Mouse (Mus musculus) heart, embryonic 15.5 days (tissue): ENCODE measurements around the gene Cobll1. TPM values are rescaled to one million over a fixed set of nuclear protein-coding genes. Genes with fewer than 3 reads are reported as not detected.

Experiments
- ATAC-seq: fragments of 200-750 bp; cut with Nextera tagmentation; replicated peaks from 2 replicates; pipeline ENCODE4 v1.8.0; 2017; ENCODE audit warnings: low read depth, moderate TSS enrichment; ENCODE audit not compliant: insufficient number of reproducible peaks, insufficient read depth, low FRiP score
- H3K27ac ChIP-seq: fragments of 300-500 bp; sonication (generic); 2 replicates; pipeline ENCODE4 v1.5.1; 2015; ENCODE audit warnings: mild to moderate bottlenecking, inconsistent platforms
- H3K27me3 ChIP-seq: fragments of 300-500 bp; sonication (generic); 2 replicates; pipeline ENCODE4 v1.6.1; 2015; ENCODE audit warnings: inconsistent platforms
- H3K36me3 ChIP-seq: fragments of 300-500 bp; sonication (generic); 2 replicates; pipeline ENCODE4 v1.6.1; 2015; ENCODE audit warnings: mild to moderate bottlenecking, inconsistent platforms
- H3K4me1 ChIP-seq: fragments of 300-500 bp; sonication (generic); replicated peaks from 2 replicates; pipeline ENCODE4 v1.6.1; 2015; ENCODE audit warnings: inconsistent platforms
- H3K4me2 ChIP-seq: fragments of 300-500 bp; sonication (generic); 2 replicates; pipeline ENCODE4 v1.6.1; 2015; ENCODE audit warnings: inconsistent platforms, mild to moderate bottlenecking, moderate library complexity
- H3K4me3 ChIP-seq: fragments of 300-500 bp; sonication (generic); 2 replicates; pipeline ENCODE4 v1.5.1; 2015; ENCODE audit warnings: mild to moderate bottlenecking, inconsistent platforms
- H3K9ac ChIP-seq: fragments of 300-500 bp; sonication (generic); 2 replicates; pipeline ENCODE4 v1.6.1; 2015; ENCODE audit warnings: mild to moderate bottlenecking, inconsistent platforms
- H3K9me3 ChIP-seq: fragments of 300-500 bp; sonication (generic); replicated peaks from 2 replicates; pipeline ENCODE4 v1.6.1; 2016; ENCODE audit warnings: inconsistent platforms
- WGBS: fragments of 180-500 bp; shearing (Covaris S2); methylation state at CpG from one replicate; pipeline ENCODE4 v1.1.7; 2015; ENCODE audit warnings: mixed read lengths; 5-methylcytosine and 5-hydroxymethylcytosine counted together
- polyA plus RNA-seq: library from polyadenylated mRNA; unstranded; fragments of >200 nt; fragmentation: Nextera tagmentation; extraction: Ambion mirVana; gene quantifications from 2 replicates; pipeline ENCODE4 v1.2.1, GENCODE M21; 2015

Gene Cobll1
- polyA plus RNA-seq, 1 experiment from 2014 or later = 9.9 TPM

DNA sequence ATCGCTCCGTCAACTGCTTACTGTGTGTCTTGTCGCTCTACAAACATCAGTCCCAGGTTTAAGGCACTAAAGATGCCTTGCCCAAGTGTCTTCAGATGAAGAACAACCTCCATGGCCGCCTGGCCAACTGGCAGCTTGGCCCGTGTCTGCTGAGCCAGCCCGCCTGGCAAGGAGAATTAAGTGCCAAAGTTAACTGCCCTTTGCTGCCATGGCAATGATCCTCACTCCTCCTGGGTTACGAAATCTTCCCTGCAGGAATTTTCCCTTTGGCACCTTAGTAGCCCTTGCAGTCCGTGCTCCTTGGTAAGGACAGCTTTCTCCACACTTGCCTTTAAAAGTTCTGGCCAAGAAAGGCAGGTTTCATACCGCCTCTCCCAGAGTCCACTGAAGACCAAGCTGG is 20.9 kb downstream of the Cobll1 start:
- Histone ChIP-seq H3K4me3 (no peak overlapping the region), H3K4me2 (no peak overlapping the region), H3K9me3 (no peaks in the 10 kb centered on the region), H3K4me1 (peaks cover 2% of the 10 kb centered on the region; the same call in 1 of the 2 replicates), H3K36me3 (no peaks in the 10 kb centered on the region), H3K9ac (no peak overlapping the region), H3K27ac (no peak overlapping the region), H3K27me3 (no peaks in the 10 kb centered on the region)
- WGBS = 90% methylated on average over 9 of the region's 9 CpGs
- no peak for ATAC-seq

GRCm38 (mm10) chr2:65217677-65218076 is 21.5 kb downstream of the Cobll1 start:
- H3K4me1 ChIP-seq = peaks cover 2% of the 10 kb centered on the region; the same call in 1 of the 2 replicates
- no peaks in the 10 kb centered on the region for H3K27me3 ChIP-seq
- 94% methylated on average over 6 of the region's 6 CpGs for WGBS
- no peak for ATAC-seq
- H3K36me3 ChIP-seq = no peaks in the 10 kb centered on the region
- no peak overlapping the region for H3K4me3 ChIP-seq
- H3K27ac ChIP-seq = no peak overlapping the region
- no peak overlapping the region for H3K4me2 ChIP-seq
- no peaks in the 10 kb centered on the region for H3K9me3 ChIP-seq
- H3K9ac ChIP-seq = no peak overlapping the region

- no peak overlapping the region for H3K4me3 ChIP-seq
- H3K9me3 ChIP-seq = no peaks in the 10 kb centered on the region
- no peak overlapping the region for H3K9ac ChIP-seq
- peaks cover 2% of the 10 kb centered on the region; the same call in 1 of the 2 replicates for H3K4me1 ChIP-seq
- no peaks in the 10 kb centered on the region for H3K27me3 ChIP-seq
- no peak overlapping the region for H3K27ac ChIP-seq
- no peaks in the 10 kb centered on the region for H3K36me3 ChIP-seq
- ATAC-seq = no peak
- no peak overlapping the region for H3K4me2 ChIP-seq
Measured at GRCm38 (mm10) chr2:65216163-65216562, 23.0 kb downstream of the Cobll1 start.

DNA sequence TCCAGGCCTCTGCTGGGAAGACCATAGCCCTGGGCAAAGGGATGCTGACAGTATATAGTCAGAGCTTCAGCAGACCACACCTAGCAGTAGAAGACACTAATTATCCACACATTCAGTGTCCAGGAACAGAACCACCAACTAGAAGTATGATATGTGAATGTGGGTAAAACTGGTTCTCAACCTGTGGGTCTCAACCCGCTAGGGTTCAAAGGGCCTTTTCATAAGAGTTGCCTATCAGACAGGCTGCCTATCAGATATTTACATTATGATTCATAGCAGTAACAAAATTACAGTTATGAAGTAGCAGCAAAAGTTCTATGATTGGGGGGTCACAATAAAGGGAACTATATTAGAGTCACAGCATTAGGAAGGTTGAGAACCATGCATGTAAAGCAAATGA is 24.6 kb downstream of the Cobll1 start:
- Histone ChIP-seq H3K4me2 (no peak overlapping the region), H3K4me3 (no peak overlapping the region), H3K9me3 (no peaks in the 10 kb centered on the region), H3K27ac (no peak overlapping the region), H3K4me1 (no peaks in the 10 kb centered on the region), H3K9ac (no peak overlapping the region), H3K27me3 (no peaks in the 10 kb centered on the region), H3K36me3 (no peaks in the 10 kb centered on the region)
- ATAC-seq = no peak
- WGBS = 91% methylated on average over 1 of the region's 1 CpGs

GRCm38 (mm10) chr2:65213675-65214074 is 25.5 kb downstream of the Cobll1 start:
- 93% methylated on average over 3 of the region's 3 CpGs for WGBS
- H3K4me1 ChIP-seq = no peaks in the 10 kb centered on the region

DNA sequence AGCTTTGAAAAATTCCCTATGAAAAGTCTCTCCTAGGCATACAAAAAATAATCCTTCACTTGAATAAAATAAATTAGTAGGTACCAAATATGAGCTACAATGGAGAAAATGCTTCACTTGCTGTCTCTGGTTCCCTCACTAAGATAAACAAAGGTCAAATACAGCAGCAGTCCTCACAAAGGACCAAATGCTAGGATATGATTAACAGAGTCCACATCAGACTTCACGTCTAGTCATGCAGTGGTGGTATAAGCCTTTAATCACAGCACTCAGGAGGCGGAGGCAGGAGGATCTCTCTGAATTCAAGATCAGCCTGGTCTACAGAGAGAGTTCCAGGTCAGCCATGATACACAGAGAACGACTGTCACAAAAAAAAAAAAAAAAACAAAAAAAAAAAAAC is 27.6 kb downstream of the Cobll1 start:
- no peaks in the 10 kb centered on the region for H3K27me3 ChIP-seq
- no peaks in the 10 kb centered on the region for H3K4me1 ChIP-seq
- ATAC-seq = no peak
- H3K27ac ChIP-seq = no peak overlapping the region
- WGBS = 85% methylated on average over 3 of the region's 3 CpGs
- H3K36me3 ChIP-seq = no peaks in the 10 kb centered on the region
- no peaks in the 10 kb centered on the region for H3K9me3 ChIP-seq
- H3K4me2 ChIP-seq = no peak overlapping the region
- H3K4me3 ChIP-seq = no peak overlapping the region
- no peak overlapping the region for H3K9ac ChIP-seq

More at GRCm38 (mm10) chr2:65213675-65214074, 25.5 kb downstream of the Cobll1 start:
- no peak for ATAC-seq
- Histone ChIP-seq H3K27me3 (no peaks in the 10 kb centered on the region), H3K27ac (no peak overlapping the region), H3K36me3 (no peaks in the 10 kb centered on the region), H3K4me3 (no peak overlapping the region), H3K4me2 (no peak overlapping the region), H3K9me3 (no peaks in the 10 kb centered on the region), H3K9ac (no peak overlapping the region)

DNA sequence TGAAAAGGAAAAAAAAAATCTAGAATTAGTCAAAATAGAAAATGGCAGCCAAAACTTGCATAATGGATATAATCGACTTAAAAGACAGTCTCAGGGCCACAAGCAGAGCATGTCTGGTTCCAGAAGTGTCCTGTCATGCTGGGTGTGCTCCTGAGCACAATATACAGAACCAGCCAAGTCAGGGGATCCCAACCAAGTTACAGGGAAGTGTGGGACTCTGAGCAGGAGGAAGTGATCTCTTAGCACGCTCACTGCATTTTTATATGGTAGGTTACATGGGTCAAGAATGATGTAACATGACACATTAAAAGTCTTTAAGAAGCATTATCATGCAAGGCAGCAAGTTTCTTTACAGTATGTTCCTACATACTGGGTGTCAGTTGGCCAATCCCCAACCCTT is 31.5 kb downstream of the Cobll1 start:
- Histone ChIP-seq H3K9me3 (no peaks in the 10 kb centered on the region), H3K4me3 (no peak overlapping the region), H3K4me1 (no peaks in the 10 kb centered on the region), H3K27ac (no peak overlapping the region), H3K36me3 (no peaks in the 10 kb centered on the region), H3K4me2 (no peak overlapping the region), H3K9ac (no peak overlapping the region), H3K27me3 (no peaks in the 10 kb centered on the region)
- WGBS = 63% methylated on average over 2 of the region's 2 CpGs
- ATAC-seq = no peak

DNA sequence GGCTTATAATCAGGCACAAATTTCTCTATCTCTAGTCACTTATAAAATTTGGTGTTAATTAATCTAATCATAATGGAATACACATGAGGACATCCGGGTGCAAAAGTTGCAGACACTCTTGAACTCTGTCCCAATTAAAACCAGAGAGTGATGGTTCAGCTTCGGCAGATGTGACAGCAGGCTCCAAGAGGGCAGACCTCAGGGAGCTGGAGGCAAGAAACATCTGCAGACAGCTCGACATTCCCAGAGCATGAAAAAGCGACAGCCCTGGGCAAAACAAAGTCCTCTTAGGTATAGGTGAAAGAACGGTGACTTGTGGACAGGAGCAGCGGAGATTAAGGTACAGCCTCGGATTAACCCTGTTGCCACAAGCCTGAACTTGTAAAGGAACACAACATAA is 35.5 kb downstream of the Cobll1 start:
- Histone ChIP-seq H3K9ac (no peak overlapping the region), H3K27ac (no peak overlapping the region), H3K27me3 (no peaks in the 10 kb centered on the region), H3K36me3 (no peaks in the 10 kb centered on the region), H3K4me1 (no peaks in the 10 kb centered on the region), H3K4me3 (no peak overlapping the region), H3K9me3 (no peaks in the 10 kb centered on the region), H3K4me2 (no peak overlapping the region)
- no peak for ATAC-seq
- WGBS = 59% methylated on average over 7 of the region's 7 CpGs

DNA sequence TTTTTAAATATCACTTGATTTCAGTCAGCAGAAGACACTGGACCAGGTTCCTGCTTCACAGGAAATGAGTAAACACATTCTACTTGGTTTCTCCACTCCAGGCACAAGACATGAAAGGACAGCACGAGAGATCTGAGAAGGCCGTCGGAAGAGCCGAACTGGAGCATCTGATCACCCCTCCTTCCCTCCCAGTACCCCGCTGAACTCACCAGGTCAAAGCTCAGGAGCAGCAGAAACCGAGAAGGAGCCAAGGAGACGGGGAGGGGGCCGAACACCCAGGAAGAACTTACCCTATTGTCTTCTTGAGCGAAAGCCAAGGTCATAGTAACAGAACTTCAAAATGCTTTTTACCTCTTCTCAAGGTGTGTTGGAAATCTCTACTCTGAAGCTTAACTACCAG is 39.5 kb downstream of the Cobll1 start:
- 86% methylated on average over 9 of the region's 9 CpGs for WGBS
- no peaks in the 10 kb centered on the region for H3K36me3 ChIP-seq
- H3K4me1 ChIP-seq = no peaks in the 10 kb centered on the region
- H3K9me3 ChIP-seq = no peaks in the 10 kb centered on the region
- no peak overlapping the region for H3K4me3 ChIP-seq
- no peak for ATAC-seq
- no peaks in the 10 kb centered on the region for H3K27me3 ChIP-seq
- no peak overlapping the region for H3K4me2 ChIP-seq
- no peak overlapping the region for H3K27ac ChIP-seq
- H3K9ac ChIP-seq = no peak overlapping the region

- Histone ChIP-seq H3K27me3 (no peaks in the 10 kb centered on the region), H3K27ac (no peak overlapping the region), H3K4me3 (no peak overlapping the region), H3K36me3 (no peaks in the 10 kb centered on the region), H3K9me3 (no peaks in the 10 kb centered on the region), H3K4me2 (no peak overlapping the region), H3K4me1 (no peaks in the 10 kb centered on the region), H3K9ac (no peak overlapping the region)
- WGBS = 89% methylated on average over 3 of the region's 3 CpGs
- no peak for ATAC-seq
Measured at GRCm38 (mm10) chr2:65198605-65199004, 40.6 kb downstream of the Cobll1 start.

- Histone ChIP-seq H3K27ac (no peak overlapping the region), H3K27me3 (no peaks in the 10 kb centered on the region), H3K9ac (no peak overlapping the region), H3K4me1 (peaks cover 8% of the 10 kb centered on the region), H3K4me3 (no peak overlapping the region), H3K36me3 (no peaks in the 10 kb centered on the region), H3K9me3 (no peaks in the 10 kb centered on the region), H3K4me2 (no peak overlapping the region)
- ATAC-seq = no peak
- WGBS = 95% methylated on average over 1 of the region's 1 CpGs
Measured at GRCm38 (mm10) chr2:65196994-65197393, 42.2 kb downstream of the Cobll1 start.

DNA sequence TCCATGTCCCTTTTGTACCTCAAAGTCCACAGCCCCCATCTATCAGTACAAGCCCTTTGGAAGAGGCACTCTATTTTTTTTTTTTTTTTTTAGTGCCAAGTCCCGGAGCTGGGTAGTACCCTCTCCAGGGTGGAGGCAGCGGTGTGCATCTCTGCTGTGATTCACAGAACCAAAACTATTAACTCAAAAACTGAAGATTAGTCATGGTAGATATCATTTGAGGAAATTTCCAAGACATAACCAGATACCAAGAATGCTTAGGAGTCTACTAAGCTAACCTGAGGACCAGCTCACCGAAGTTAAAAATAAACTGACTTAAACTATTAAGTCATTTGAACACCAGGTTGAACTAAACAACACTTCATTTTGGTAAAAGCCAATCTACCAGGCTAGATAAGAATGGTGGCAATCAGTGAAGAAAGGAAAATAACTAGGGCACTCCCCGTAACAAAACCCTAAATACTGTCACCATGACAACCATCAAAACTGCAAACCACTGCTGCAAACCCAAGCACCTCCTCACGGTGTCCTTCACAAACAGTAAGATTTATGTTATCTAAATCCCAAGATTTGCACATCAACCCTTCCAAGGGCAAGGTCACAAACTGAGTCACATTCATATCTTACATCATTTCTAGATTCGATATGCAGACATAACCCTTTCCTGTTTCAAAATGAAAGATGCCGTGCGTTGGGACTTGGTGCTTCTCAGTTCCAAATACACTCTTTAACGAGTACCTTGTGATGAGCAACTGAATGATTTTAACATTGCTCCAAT is 43.8 kb downstream of the Cobll1 start:
- WGBS = 78% methylated on average over 9 of the region's 9 CpGs
- Histone ChIP-seq H3K4me2 (no peak overlapping the region), H3K9me3 (no peaks in the 10 kb centered on the region), H3K4me3 (no peak overlapping the region), H3K9ac (no peak overlapping the region), H3K36me3 (no peaks in the 10 kb centered on the region), H3K4me1 (peaks cover 18% of the 10 kb centered on the region), H3K27me3 (no peaks in the 10 kb centered on the region), H3K27ac (no peak overlapping the region)
- ATAC-seq = no peak
